Mouse (Mus musculus) neural tube, embryonic 13.5 days (tissue): ENCODE results near the gene Chrm1. TPM values are rescaled to one million over a fixed set of nuclear protein-coding genes. Genes with fewer than 3 reads are reported as not detected.
"Not testable (repeated sequence)": the region's sequence is repeated elsewhere in the genome, so short reads cannot be mapped to it uniquely, and the experiment has no call there.

Source experiments
- ATAC-seq: fragments of 200-750 bp; cut with Nextera tagmentation; 2 replicates; pipeline ENCODE4 v1.8.0; 2017; ENCODE audit warnings: low read depth, mild to moderate bottlenecking, moderate TSS enrichment, moderate library complexity
- H3K27ac ChIP-seq: fragments of 300-500 bp; sonication (generic); replicated peaks from 2 replicates; pipeline ENCODE4 v1.5.1; 2015; ENCODE audit warnings: moderate library complexity, mild to moderate bottlenecking, inconsistent platforms
- H3K27me3 ChIP-seq: fragments of 300-500 bp; sonication (generic); 2 replicates; pipeline ENCODE4 v1.6.1; 2015; ENCODE audit warnings: mild to moderate bottlenecking, inconsistent platforms
- H3K36me3 ChIP-seq: fragments of 300-500 bp; sonication (generic); 2 replicates; pipeline ENCODE4 v1.6.1; 2015; ENCODE audit warnings: mild to moderate bottlenecking, inconsistent platforms
- H3K4me1 ChIP-seq: fragments of 300-500 bp; sonication (generic); replicated peaks from 2 replicates; pipeline ENCODE4 v1.6.1; 2015; ENCODE audit warnings: inconsistent platforms
- H3K4me2 ChIP-seq: fragments of 300-500 bp; sonication (generic); 2 replicates; pipeline ENCODE4 v1.6.1; 2015; ENCODE audit warnings: inconsistent platforms, mild to moderate bottlenecking, moderate library complexity
- H3K4me3 ChIP-seq: fragments of 300-500 bp; sonication (generic); 2 replicates; pipeline ENCODE4 v1.5.1; 2015; ENCODE audit warnings: mild to moderate bottlenecking, inconsistent platforms
- H3K9ac ChIP-seq: fragments of 300-500 bp; sonication (generic); 2 replicates; pipeline ENCODE4 v1.6.1; 2015; ENCODE audit warnings: moderate library complexity, mild to moderate bottlenecking, inconsistent platforms
- H3K9me3 ChIP-seq: fragments of 300-500 bp; sonication (generic); 2 replicates; pipeline ENCODE4 v1.6.1; 2016; ENCODE audit warnings: inconsistent platforms
- WGBS: fragments of 180-500 bp; shearing (Covaris S2); methylation state at CpG from one replicate; pipeline ENCODE4 v1.1.7; 2015; 5-methylcytosine and 5-hydroxymethylcytosine counted together
- polyA plus RNA-seq: library from polyadenylated mRNA; unstranded; fragments of >200 nt; fragmentation: Nextera tagmentation; extraction: Ambion mirVana; gene quantifications from 2 replicates; pipeline ENCODE4 v1.2.1, GENCODE M21; 2015

Gene Chrm1
- polyA plus RNA-seq, 1 experiment from 2014 or later = 0.18 TPM

- peak; percentile 95 for ATAC-seq
- peak within 1 kb of the TSS; percentile 79 for H3K4me2 ChIP-seq
- H3K27me3 ChIP-seq = no peaks in the 10 kb centered on the region
- peak within 1 kb of the TSS; percentile 64 for H3K4me3 ChIP-seq
- H3K9me3 ChIP-seq = no peaks in the 10 kb centered on the region
- peak within 1 kb of the TSS; percentile 92 for H3K9ac ChIP-seq
- peaks cover 53% of the 10 kb centered on the region for H3K4me1 ChIP-seq
- H3K36me3 ChIP-seq = peaks cover 30% of the 10 kb centered on the region
- peak within 1 kb of the TSS; percentile 96 for H3K27ac ChIP-seq
- WGBS = under 1% methylated on average over 50 of the region's 50 CpGs
Measured at GRCm38 (mm10) chr19:8722907-8723573, 59.5 kb downstream of the Chrm1 start, which contains the start of gene Slc3a2. Gene Slc3a2 (minus strand): TSS chr19:8723369.

- ATAC-seq = 0 out of 2 replicates have a peak, but pooled peaks have one; percentile 1
Measured at GRCm38 (mm10) chr19:8723574-8724346, 60.2 kb downstream of the Chrm1 start.

DNA sequence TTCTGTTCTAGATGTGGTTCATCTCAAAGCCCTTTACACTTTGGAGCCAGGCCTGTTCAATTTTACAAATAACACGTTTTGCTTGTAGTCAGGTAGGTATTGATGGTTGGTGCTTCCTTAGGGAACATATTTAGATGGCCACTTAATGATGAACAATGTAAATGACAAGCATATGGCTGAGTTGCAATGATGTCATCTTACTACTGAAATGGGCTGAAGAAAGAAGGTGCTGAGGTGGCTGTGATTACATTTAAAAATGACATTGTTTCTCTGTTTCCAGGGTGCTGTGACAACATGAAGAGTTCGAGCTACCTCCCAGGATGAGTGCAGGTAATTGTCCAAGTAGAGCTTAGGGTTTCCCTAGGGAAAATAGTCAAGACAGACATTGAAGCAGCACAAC lies 60.8 kb downstream of the Chrm1 start:
- H3K27ac ChIP-seq = peak overlapping the region; percentile 69; the same call in 1 of the 2 replicates
- WGBS = 0% methylated on average over 2 of the region's 2 CpGs
- no peak for ATAC-seq

More at GRCm38 (mm10) chr19:8723574-8724346, 60.2 kb downstream of the Chrm1 start:
- Histone ChIP-seq H3K27me3 (no peaks in the 10 kb centered on the region), H3K4me2 (peak overlapping the region; percentile 79), H3K4me3 (peak overlapping the region; percentile 64), H3K36me3 (peaks cover 30% of the 10 kb centered on the region), H3K27ac (peak overlapping the region; percentile 69), H3K4me1 (peaks cover 53% of the 10 kb centered on the region), H3K9ac (peak overlapping the region; percentile 89), H3K9me3 (no peaks in the 10 kb centered on the region)
- under 1% methylated on average over 20 of the region's 20 CpGs for WGBS

DNA sequence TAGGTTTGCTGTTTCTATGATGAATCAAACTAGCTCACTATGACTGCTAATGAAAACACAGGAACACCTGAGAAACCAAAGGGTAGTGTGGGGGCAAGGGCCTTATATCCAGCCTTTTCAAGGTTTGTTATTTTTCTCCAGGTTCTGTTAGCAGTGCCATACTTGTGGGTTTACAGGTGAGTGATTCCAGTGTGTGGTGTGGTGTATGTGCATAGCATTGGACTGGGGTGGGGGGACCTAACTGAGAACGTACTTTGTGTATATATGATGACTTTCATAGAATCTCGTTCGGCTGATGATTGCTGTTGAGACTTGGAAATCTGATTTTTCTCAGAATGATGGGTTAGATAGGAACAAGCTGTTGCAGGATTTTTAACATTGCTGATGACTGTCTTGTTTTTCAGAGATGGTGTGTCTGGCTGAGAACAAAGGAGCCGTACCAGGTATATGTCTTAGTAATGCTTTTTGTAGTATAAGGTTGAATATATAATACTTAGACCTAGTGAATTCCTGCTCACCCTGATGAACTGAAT lies 61.6 kb downstream of the Chrm1 start:
- ATAC-seq = no peak
- Histone ChIP-seq H3K4me2 (peak overlapping the region; percentile 79), H3K27ac (0 out of 2 replicates have a peak overlapping the region, but pooled peaks have one; percentile 9), H3K9me3 (no peaks in the 10 kb centered on the region), H3K27me3 (no peaks in the 10 kb centered on the region), H3K9ac (peak overlapping the region; percentile 89), H3K36me3 (peaks cover 30% of the 10 kb centered on the region), H3K4me1 (peaks cover 53% of the 10 kb centered on the region), H3K4me3 (peak overlapping the region; percentile 64)
- WGBS = 55% methylated on average over 4 of the region's 4 CpGs

More for the DNA sequence above, 60.8 kb downstream of the Chrm1 start:
- no peaks in the 10 kb centered on the region for H3K9me3 ChIP-seq
- H3K4me3 ChIP-seq = peak overlapping the region; percentile 64
- peak overlapping the region; percentile 89 for H3K9ac ChIP-seq
- H3K27me3 ChIP-seq = no peaks in the 10 kb centered on the region
- H3K36me3 ChIP-seq = peaks cover 30% of the 10 kb centered on the region
- peaks cover 53% of the 10 kb centered on the region for H3K4me1 ChIP-seq
- H3K4me2 ChIP-seq = peak overlapping the region; percentile 79

- no peak overlapping the region for H3K9ac ChIP-seq
- H3K36me3 ChIP-seq = peaks cover 30% of the 10 kb centered on the region
- H3K4me3 ChIP-seq = no peak overlapping the region
- WGBS = 13% methylated on average over 3 of the region's 3 CpGs
- no peak overlapping the region for H3K4me2 ChIP-seq
- peaks cover 36% of the 10 kb centered on the region for H3K4me1 ChIP-seq
- H3K27me3 ChIP-seq = no peaks in the 10 kb centered on the region
- no peak overlapping the region for H3K27ac ChIP-seq
- ATAC-seq = no peak
- no peaks in the 10 kb centered on the region for H3K9me3 ChIP-seq
Measured at GRCm38 (mm10) chr19:8726609-8727390, 63.2 kb downstream of the Chrm1 start.

DNA sequence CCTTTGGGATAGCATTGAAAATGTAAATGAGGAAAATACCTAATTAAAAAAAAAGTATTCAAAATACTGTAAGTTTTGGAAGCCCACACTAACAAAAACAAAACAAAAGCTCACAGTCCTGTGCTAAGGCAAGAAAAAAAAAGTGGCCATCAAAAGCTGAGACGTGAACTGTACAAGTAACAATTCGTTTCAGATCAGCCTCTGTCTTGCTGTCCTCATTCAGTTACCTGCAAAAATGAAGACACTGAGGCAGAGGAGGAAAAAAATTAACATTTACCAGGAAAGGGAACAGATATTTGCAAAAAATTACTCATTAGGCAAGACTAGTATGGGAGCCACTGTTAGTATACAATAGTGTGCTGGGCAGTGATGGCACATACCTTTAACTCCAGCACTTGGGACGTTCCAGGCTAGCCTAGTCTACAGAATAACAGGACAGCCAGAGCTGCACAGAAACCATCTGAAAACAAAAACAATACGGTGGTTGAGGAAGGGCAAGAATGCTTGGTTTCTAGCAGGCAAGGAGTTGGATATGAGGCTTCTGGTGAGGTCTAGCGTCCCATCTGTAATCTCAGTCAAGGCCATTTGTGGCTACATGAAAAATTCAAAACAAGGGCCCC lies 64.0 kb downstream of the Chrm1 start:
- no peak overlapping the region for H3K9ac ChIP-seq
- H3K9me3 ChIP-seq = no peaks in the 10 kb centered on the region
- H3K27ac ChIP-seq = no peak overlapping the region
- H3K27me3 ChIP-seq = no peaks in the 10 kb centered on the region
- WGBS = 28% methylated on average over 5 of the region's 5 CpGs
- H3K4me3 ChIP-seq = no peak overlapping the region
- H3K4me2 ChIP-seq = no peak overlapping the region
- ATAC-seq = no peak
- H3K4me1 ChIP-seq = peaks cover 29% of the 10 kb centered on the region
- H3K36me3 ChIP-seq = peaks cover 30% of the 10 kb centered on the region

DNA sequence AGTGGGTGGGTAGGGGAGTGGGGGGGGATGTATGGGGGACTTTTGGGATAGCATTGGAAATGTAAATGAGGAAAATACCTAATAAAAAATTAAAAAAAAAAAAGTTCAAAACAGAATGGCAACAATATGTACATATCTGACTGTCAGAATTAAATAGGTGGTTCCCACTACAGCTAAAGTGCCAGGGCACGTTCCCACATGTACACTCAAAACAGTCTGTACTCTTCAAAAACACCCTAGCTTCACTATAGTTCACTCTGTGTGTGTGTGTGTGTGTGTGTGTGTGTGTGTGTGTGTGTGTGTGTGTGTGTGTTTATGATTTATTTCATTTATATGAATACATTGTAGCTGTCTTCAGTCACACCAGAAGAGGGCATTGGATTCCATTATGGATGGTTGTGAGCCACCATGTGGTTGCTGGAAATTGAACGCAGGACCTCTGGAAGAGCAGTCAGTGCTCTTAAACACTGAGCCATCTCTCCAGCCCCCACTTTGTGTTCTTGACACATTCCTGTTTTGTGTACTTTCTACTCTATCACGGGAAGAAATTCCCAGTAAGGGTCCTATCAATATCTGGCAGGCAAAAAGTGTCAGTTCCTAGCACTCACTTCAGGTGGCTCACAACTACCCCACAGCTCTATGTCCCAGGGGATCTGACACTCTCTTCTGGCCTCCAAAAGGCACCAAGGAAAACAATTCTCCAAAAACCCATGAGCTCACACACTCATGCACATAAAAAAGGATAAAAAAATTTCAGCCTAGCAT lies 64.9 kb downstream of the Chrm1 start:
- H3K9me3 ChIP-seq, H3K4me3 ChIP-seq, H3K27ac ChIP-seq, H3K4me2 ChIP-seq, H3K9ac ChIP-seq, H3K27me3 ChIP-seq, ATAC-seq: not testable (repeated sequence)
- peaks cover 30% of the 10 kb centered on the region for H3K36me3 ChIP-seq
- WGBS = 43% methylated on average over 3 of the region's 3 CpGs
- H3K4me1 ChIP-seq = peaks cover 29% of the 10 kb centered on the region

Other genes starting within 250 kb of the Chrm1 start
- 3.4 and 3.8 TPM in 2 replicates for gene Slc22a8, start 72.5 kb upstream of the Chrm1 start, polyA plus RNA-seq
- 2.0 and 2.1 TPM in 2 replicates for gene Slc22a6, start 45.8 kb upstream of the Chrm1 start, polyA plus RNA-seq
- 149 and 155 TPM in 2 replicates for gene Slc3a2, start 59.6 kb downstream of the Chrm1 start, polyA plus RNA-seq
- 84.4 and 87.8 TPM in 2 replicates for gene Wdr74, start 72.0 kb downstream of the Chrm1 start, polyA plus RNA-seq
- 1.6 and 2.4 TPM in 2 replicates for gene 1700092M07Rik, start 76.9 kb downstream of the Chrm1 start, polyA plus RNA-seq
- 124 and 127 TPM in 2 replicates for gene Stx5a, start 77.6 kb downstream of the Chrm1 start, polyA plus RNA-seq
- gene Nxf1, start 93.3 kb downstream of the Chrm1 start, polyA plus RNA-seq = 161 and 192 TPM in 2 replicates
- gene Tmem223, start 107.2 kb downstream of the Chrm1 start, polyA plus RNA-seq = 219 and 253 TPM in 2 replicates
- gene Tmem179b, start 110.7 kb downstream of the Chrm1 start, polyA plus RNA-seq = 39.3 and 41.9 TPM in 2 replicates
- gene Taf6l, start 122.6 kb downstream of the Chrm1 start, polyA plus RNA-seq = 22.9 and 25.9 TPM in 2 replicates
- 167 and 168 TPM in 2 replicates for gene Polr2g, start 134.8 kb downstream of the Chrm1 start, polyA plus RNA-seq
- gene Zbtb3, start 138.8 kb downstream of the Chrm1 start, polyA plus RNA-seq = 8.2 and 8.6 TPM in 2 replicates
- gene Ttc9c, start 155.5 kb downstream of the Chrm1 start, polyA plus RNA-seq = 47.6 and 59.0 TPM in 2 replicates
- gene Hnrnpul2, start 156.2 kb downstream of the Chrm1 start, polyA plus RNA-seq = 5.3 and 6.0 TPM in 2 replicates
- gene AC129217.1, start 166.0 kb downstream of the Chrm1 start, polyA plus RNA-seq = not detected in 2 replicates
- gene Bscl2, start 173.7 kb downstream of the Chrm1 start, polyA plus RNA-seq = 82.5 and 84.2 TPM in 2 replicates
- gene Gng3, start 175.4 kb downstream of the Chrm1 start, polyA plus RNA-seq = 335 and 393 TPM in 2 replicates
- gene Lrrn4cl, start 187.0 kb downstream of the Chrm1 start, polyA plus RNA-seq = 0.96 and 1.4 TPM in 2 replicates
- 166 and 171 TPM in 2 replicates for gene Ubxn1, start 207.7 kb downstream of the Chrm1 start, polyA plus RNA-seq
- gene Uqcc3, start 217.1 kb downstream of the Chrm1 start, polyA plus RNA-seq = 69.0 and 73.5 TPM in 2 replicates
- 41.1 and 56.4 TPM in 2 replicates for gene Lbhd1, start 219.9 kb downstream of the Chrm1 start, polyA plus RNA-seq
- gene Gm49403, start 220.1 kb downstream of the Chrm1 start, polyA plus RNA-seq = not detected in 2 replicates
- gene 1810009A15Rik, start 225.1 kb downstream of the Chrm1 start, polyA plus RNA-seq = 55.6 and 58.8 TPM in 2 replicates
- 0.27 TPM in 1 of 2 replicates, not detected in the other for gene Gm49416, start 225.1 kb downstream of the Chrm1 start, polyA plus RNA-seq
- gene Ints5, start 229.2 kb downstream of the Chrm1 start, polyA plus RNA-seq = 31.7 and 36.2 TPM in 2 replicates
- 89.4 and 101 TPM in 2 replicates for gene Ganab, start 234.3 kb downstream of the Chrm1 start, polyA plus RNA-seq